Mouse (Mus musculus): ENCODE measurements around the gene Psma7.

Gene Psma7

GRCm38 (mm10) chr2:180042858-180043515 lies 754 bp upstream of the Psma7 start:
- DNase-seq, result peak; percentile 52

- no peak for DNase-seq
These were observed 517 bp downstream of the Psma7 start for GRCm38 (mm10) chr2:180041577-180042255.

GRCm38 (mm10) chr2:180040406-180040805 lies 1.8 kb downstream of the Psma7 start:
- no peak for DNase-seq

- DNase-seq, result no peak
These were observed 7.5 kb downstream of the Psma7 start for GRCm38 (mm10) chr2:180034753-180035152.

DNA sequence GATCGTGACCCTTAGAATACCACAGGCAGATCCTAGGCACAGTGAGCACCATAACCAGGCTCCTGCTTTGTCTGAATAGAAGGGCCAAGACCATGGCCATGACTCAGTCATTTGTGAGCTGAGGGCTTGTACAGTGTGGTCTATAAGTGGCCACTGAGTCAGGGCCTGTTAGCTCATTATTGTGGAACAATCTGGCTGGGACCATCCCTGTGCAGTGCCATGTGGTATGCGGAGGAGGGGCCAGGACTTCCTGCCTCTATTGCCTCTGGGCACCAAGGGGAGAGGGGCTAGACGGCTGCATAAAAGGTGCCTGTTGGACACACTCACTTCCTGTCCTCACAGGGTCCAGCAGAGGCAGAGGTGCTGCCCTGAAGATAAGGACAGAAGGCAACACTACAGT lies 8.3 kb downstream of the Psma7 start:
- DNase-seq, result no peak

GRCm38 (mm10) chr2:180032925-180033324 lies 9.3 kb downstream of the Psma7 start:
- DNase-seq, result no peak

DNA sequence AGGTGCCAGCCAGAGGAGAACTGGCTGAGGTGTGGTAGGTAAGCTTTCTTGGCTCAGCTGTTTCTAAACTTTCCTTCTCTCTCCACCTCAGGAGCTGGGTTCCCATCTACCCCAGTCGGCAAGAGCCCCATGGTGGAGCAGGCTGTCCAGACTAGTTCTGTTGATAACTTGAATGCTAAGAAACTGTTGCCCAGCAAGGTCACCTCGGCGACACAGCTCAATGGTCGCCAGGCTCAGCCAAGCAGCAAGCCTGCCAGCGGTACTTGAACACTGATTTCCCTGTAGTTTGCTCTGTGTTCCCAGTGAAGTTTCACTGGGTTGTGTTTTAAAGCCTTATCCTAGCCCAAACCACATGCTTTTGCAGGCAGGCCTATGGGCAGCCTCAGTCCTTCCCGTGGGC lies 11.0 kb downstream of the Psma7 start:
- DNase-seq, result no peak

GRCm38 (mm10) chr2:180027768-180028167 lies 14.5 kb downstream of the Psma7 start:
- DNase-seq, result no peak

GRCm38 (mm10) chr2:180025861-180026200 lies 16.4 kb downstream of the Psma7 start:
- no peak for DNase-seq

DNA sequence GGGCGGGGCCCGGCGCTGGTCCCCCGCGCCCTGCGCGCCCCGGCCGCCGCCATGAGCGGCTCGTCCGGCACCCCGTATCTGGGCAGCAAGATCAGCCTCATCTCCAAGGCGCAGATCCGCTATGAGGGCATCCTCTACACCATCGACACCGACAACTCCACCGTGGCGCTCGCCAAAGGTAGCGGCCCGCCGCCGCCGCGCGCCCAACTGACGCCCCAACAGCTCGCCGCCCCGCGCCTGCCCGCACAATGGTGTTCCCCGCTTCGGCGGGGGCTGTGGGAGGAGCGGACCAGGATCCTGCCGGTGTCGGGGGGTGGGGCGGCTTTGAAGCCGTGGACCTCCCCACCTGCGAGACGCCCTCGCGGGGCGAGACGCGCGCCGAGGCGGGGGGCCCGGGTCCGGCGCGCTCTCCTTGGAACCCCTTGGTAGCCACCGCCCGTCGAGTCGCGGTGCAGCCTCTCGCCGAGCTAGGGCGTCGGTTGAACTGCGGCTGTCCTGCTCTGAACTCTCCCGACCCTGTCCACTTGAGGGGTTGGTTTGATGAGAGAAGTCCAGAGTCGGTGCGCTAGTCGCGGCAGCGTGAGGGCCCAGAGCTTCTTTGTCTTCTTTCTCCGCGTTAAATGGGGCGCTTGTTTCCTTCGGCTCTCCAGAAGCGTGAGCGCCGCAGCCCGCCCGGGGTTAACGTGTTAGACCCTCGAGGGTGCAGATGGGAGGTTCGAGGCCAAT lies 16.9 kb downstream of the Psma7 start:
- DNase-seq, result no peak

DNA sequence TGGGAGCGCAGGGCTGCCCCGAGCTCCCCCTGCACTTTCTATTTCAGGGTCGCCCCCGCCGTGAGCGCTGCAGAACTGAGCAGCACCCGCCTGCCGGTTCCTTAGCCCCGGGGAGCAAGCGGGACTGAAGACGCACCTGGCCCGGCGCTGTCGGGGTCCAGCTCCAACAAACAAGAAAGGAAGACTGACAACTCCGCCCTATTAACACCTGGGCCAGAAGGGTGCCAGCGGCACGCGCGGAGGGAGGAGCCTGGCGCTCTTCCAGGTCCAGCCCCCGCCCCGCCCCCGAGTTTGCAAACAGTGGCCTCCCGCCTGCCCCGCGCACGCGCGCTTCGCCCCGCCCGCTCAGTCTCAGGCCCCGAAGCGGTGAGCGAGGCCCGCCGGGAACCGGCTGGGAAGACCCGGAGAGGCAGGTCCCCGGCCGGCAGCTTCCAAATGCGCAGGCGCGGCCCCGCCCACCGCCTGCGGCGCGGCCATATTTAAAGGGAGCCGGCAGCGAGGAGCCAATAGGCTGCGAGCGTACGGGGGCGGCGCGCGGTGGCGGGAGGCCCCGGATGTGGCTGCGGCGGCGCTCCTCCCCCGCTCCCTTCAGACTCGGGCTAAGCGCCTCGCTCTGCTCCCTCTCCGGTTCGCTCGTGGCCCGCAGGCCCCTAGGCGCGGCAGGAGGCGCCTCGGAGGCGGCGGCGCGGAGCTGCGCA lies 17.7 kb downstream of the Psma7 start, which contains the start of gene Lsm14b:
Gene Lsm14b, plus strand, starts transcription at position 587 of the 698 bp plus-strand sequence.
- DNase-seq, result peak; percentile 99

DNA sequence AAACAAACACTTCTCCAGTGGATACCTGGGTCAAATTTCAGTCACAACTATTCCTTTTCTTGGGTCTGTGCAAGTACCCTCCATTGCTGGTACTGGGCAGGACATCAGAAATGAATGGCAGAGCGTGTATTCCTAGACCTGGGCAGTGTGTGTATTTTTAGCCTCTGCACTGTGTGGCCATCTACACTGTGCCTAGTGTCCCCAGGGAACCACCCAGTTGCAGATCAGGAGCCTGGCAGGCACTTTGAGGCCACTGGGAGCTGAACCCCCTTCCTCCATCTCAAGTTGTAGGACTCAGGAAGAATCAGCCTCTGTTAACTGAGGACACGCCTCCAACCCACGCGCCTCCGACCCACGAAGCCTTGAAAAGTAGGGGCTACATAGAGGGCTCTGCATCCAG lies 19.5 kb downstream of the Psma7 start:
- no peak for DNase-seq

DNA sequence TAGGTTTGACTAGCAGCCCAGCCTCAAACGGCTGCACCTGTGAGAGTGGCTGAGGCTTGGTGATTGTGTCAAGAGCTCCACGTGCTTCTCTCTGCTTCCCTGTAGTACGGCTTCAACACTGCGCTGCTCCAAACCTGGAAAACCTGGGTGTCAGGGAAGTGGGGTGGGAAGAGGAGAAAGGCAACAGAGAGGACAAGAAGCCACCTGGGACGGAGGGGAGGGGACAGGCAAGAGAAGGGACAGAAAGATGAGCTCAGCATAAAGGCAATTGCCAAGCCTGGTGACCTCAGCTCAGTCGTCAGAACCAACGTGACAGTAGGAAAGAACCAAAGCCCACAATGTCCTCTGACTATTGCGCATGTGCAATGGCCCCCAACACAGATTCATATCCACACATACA lies 21.3 kb downstream of the Psma7 start:
- no peak for DNase-seq

- DNase-seq, result peak; percentile 64
These were observed 22.1 kb downstream of the Psma7 start for GRCm38 (mm10) chr2:180020091-180020661.

GRCm38 (mm10) chr2:180018573-180018972 lies 23.7 kb downstream of the Psma7 start:
- no peak for DNase-seq

DNA sequence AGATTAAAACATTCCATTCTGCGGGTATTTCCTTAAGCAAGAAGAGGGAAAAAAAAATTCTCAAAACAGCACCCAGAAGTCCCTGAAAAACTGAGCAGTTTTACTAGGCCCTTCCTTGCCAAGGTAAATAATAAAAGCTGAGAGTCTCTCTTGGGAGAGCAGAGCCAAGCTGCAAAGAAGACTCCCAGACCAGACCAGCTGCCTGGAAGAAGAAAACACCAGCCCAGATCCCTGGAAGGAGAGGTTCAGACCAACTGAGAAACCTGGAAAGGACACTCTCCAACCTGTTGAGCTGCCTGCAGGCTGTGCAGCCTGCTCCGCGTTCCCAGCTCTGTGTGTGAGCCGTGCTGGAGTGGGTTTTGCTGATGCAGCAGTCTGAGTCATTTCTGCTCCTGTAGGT lies 24.6 kb downstream of the Psma7 start:
- DNase-seq, result no peak

GRCm38 (mm10) chr2:180013686-180014085 lies 28.5 kb downstream of the Psma7 start:
- no peak for DNase-seq

DNA sequence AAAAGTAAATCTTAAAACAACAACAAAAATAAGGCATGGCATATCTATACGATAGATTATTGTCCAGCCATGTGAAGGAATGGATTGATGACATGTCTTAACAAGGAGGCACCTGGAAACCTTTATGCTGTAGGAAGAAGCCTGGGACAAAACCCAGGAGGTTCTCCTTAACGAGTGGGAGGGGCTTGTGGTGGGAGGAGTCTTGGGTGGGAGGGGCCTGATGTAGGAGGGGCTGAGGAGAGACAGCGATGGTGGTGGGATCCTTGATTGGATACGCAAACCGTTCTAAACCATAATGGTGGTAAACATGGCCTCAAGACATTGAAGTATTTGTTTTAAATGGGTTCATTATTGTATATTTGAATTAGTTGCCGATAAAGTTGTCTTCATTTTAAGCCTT lies 30.9 kb downstream of the Psma7 start:
- no peak for DNase-seq

DNA sequence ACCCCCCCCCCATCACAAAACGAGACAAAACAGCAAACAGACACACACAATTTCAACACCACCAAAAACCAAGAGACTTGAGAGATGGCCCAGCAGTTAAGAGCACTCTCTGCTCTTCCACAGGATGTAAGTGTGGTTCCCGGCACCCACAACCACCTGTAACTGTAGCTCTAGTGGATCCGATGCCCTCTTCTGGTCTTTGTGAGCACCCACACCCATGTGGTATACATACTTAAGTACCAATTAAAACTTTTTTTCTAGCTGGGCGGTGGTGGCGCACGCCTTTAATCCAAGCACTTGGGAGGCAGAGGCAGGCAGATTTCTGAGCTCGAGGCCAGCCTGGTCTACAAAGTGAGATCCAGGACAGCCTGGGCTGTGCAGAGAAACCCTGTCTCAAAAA lies 31.5 kb downstream of the Psma7 start:
- no peak for DNase-seq

DNA sequence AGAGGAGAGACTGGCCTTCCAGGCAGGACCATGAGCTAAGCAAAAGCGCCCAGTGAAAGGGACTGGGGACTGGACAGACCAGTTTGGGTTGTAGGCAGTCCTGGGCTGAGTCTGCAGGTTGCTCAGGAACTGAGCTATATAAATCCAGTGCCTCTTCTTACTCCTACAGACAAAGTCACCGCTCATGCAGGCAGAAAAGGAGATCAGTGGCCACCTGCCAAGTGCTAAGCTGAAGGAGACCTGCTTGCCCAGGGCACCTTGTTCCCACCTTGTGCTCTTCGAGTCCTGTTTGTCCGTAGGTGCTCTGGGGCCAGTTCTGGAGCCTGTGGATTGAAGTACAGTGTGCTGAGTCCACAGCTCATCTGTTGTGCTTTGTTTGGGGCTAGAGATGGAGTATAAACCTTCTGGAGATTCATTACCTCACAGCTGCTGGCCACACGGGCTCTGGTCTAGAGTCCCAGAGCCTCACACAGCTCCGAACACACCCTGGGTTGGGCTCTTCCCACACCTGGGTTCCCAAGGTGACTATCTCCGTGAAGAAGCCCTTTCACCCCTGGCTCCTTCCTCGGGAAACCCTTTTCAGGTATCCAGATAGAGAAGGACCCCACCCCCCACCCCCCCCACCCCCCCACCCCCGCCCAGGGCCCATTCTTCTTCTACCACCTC lies 35.7 kb downstream of the Psma7 start:
- no peak for DNase-seq

- DNase-seq, result no peak
These were observed 36.4 kb downstream of the Psma7 start for GRCm38 (mm10) chr2:180005656-180006351.

DNA sequence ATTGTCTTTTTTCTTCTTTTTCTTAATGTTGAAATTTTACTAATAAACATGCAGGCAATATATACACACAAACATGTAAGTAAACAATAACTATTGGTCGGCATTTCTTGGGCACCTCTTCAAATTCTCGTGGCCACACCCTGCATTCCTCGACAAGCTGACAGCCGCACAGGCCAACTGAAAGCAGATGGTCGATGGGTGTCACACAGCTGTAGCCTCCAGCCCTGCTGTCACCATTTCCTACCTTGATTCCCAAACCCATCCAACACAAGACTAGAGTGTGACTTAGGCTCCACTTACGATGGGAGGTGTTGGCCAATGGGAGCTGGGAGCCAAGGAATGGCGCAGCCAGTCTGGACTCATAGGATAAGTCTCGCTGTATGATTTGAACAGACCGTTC lies 40.6 kb downstream of the Psma7 start:
- no peak for DNase-seq
